Mouse (Mus musculus) E14TG2a.4 (cell line): ENCODE measurements around the gene Slc35g3.

Experiments used
- H3K27me3 ChIP-seq: 2 replicates; pipeline ENCODE4 v1.6.1; 2014; ENCODE audit warnings: low read length, control low read depth; ENCODE audit not compliant: insufficient read depth
- H3K36me3 ChIP-seq: 2 replicates; pipeline ENCODE4 v1.6.1; 2014; ENCODE audit warnings: low read length, control low read depth; ENCODE audit not compliant: insufficient read depth
- H3K4me1 ChIP-seq: replicated peaks from 2 replicates; pipeline ENCODE4 v1.6.1; 2014; ENCODE audit warnings: low read depth, low read length, control low read depth
- H3K4me3 ChIP-seq: replicated peaks from 2 replicates; pipeline ENCODE4 v1.5.1; 2014; ENCODE audit warnings: mild to moderate bottlenecking, low read length
- H3K9me3 ChIP-seq: 2 replicates; pipeline ENCODE4 v1.6.1; 2014; ENCODE audit warnings: low read length, control low read depth
- CTCF ChIP-seq: conservative IDR thresholded peaks from 2 replicates; pipeline ENCODE4 v1.5.1; 2014; ENCODE audit warnings: low read length
- NANOG ChIP-seq: IDR thresholded peaks from 2 replicates; pipeline ENCODE4 v1.6.1; 2014; ENCODE audit warnings: borderline replicate concordance, low read length, mixed read lengths
- POU5F1 ChIP-seq: IDR thresholded peaks from 2 replicates; pipeline ENCODE4 v1.6.1; 2014; ENCODE audit warnings: low read length, borderline replicate concordance

Gene Slc35g3

DNA sequence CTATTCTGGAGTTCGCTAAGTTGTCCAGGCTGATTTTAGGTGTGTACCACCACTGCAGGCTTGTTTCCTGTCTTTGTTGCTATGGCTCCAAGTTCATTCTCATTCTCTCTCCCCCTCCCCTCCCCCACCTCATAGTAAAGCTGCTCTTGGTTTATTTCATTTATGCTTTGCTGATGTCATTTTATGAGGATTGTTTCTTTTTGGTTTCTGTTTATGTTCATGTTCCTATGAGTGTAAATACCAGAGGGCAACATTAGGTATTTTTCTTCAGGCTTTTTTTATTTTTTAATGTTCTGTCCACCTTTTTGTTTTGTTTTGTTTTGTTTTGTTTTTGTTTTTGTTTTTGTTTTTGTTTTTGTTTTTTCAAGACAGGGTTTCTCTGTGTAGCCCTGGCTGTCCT lies at the start of gene Slc35g3:
Gene Slc35g3 (minus strand): TSS at position 101 of the 400 bp plus-strand sequence.
- TF ChIP-seq CTCF: no peak
- TF ChIP-seq NANOG: no peak
- TF ChIP-seq POU5F1: no peak
- peak within 1 kb of the TSS; percentile 88; the same call in 1 of the 2 replicates for H3K4me3 ChIP-seq
- H3K4me1 ChIP-seq: peaks cover 55% of the 10 kb centered on the region
- H3K9me3 ChIP-seq: no peaks in the 10 kb centered on the region
- peaks cover 7% of the 10 kb centered on the region; the same call in 1 of the 2 replicates for H3K27me3 ChIP-seq
- H3K36me3 ChIP-seq: peaks cover 10% of the 10 kb centered on the region

- H3K9me3 ChIP-seq: no peaks in the 10 kb centered on the region
- H3K36me3 ChIP-seq: no peaks in the 10 kb centered on the region
- peaks cover 38% of the 10 kb centered on the region for H3K27me3 ChIP-seq
- H3K4me3 ChIP-seq: no peak overlapping the region
- TF ChIP-seq CTCF (no peak), POU5F1 (no peak), NANOG (no peak)
- H3K4me1 ChIP-seq: peaks cover 13% of the 10 kb centered on the region
Measured at GRCm38 (mm10) chr11:69810280-69810679, 48.5 kb upstream of the Slc35g3 start.

DNA sequence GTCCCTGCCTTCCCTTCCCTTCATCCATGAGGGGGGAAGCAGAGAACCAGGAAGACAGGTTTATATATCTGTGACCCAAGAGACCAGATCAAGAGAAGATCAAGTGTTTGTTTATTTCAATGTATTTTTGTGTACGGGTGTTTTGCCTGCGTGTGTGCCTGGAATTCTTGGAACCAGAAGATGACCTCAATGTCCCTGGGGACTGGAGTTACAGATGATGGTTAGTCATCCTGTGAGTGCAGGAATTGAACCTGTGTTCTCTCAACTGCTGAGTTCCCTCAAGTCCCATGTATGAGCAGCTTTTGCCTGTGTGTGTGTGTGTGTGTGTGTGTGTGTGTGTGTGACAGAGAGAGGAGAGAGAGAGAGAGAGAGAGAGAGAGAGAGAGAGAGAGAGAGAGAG lies 45.9 kb upstream of the Slc35g3 start:
- Histone ChIP-seq H3K36me3 (no peaks in the 10 kb centered on the region), H3K27me3 (peaks cover 46% of the 10 kb centered on the region), H3K4me1 (peaks cover 32% of the 10 kb centered on the region), H3K4me3 (no peak overlapping the region), H3K9me3 (no peaks in the 10 kb centered on the region)
- TF ChIP-seq CTCF: no peak
- no peak for TF ChIP-seq NANOG
- no peak for TF ChIP-seq POU5F1

DNA sequence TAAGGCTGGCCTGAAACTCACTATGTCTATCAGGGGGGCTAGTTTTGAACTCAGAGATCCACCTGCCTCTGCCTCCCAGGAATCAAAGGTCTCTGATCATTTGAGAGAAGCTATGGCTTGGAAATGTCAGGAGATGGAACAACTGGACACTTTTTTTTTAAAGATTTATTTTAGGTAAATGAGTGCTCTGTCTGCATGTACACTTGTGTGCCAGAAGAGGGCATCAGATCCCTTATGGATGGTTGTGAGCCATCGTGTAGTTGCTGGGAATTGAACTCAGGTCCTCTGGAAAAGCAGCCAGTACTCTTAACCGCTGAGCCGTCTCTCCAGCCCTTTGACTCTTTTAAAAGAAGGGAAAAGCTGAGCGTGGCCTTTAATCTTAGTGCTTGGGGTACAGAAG lies 44.6 kb upstream of the Slc35g3 start:
- H3K27me3 ChIP-seq: peaks cover 50% of the 10 kb centered on the region
- H3K4me3 ChIP-seq: no peak overlapping the region
- H3K4me1 ChIP-seq: peaks cover 44% of the 10 kb centered on the region
- TF ChIP-seq CTCF (peak; percentile 27), POU5F1 (no peak)
- no peaks in the 10 kb centered on the region for H3K9me3 ChIP-seq
- H3K36me3 ChIP-seq: no peaks in the 10 kb centered on the region

- TF ChIP-seq CTCF: no peak
- no peak for TF ChIP-seq NANOG
- no peak for TF ChIP-seq POU5F1
- H3K27me3 ChIP-seq: peaks cover 49% of the 10 kb centered on the region
Measured at GRCm38 (mm10) chr11:69804972-69805909, 43.5 kb upstream of the Slc35g3 start, which contains the start of gene Tmem102. Gene Tmem102, minus strand, starts transcription at chr11:69805624.

GRCm38 (mm10) chr11:69804652-69804940 lies 42.8 kb upstream of the Slc35g3 start:
- Histone ChIP-seq H3K27me3 (peaks cover 54% of the 10 kb centered on the region), H3K36me3 (no peaks in the 10 kb centered on the region), H3K4me1 (peaks cover 61% of the 10 kb centered on the region), H3K4me3 (peak overlapping the region; percentile 83), H3K9me3 (no peaks in the 10 kb centered on the region)
- TF ChIP-seq POU5F1 (no peak), NANOG (no peak), CTCF (no peak)

More at GRCm38 (mm10) chr11:69804972-69805909, 43.5 kb upstream of the Slc35g3 start, which contains the start of gene Tmem102:
- Histone ChIP-seq H3K4me1 (peaks cover 55% of the 10 kb centered on the region), H3K36me3 (no peaks in the 10 kb centered on the region), H3K4me3 (peak within 1 kb of the TSS; percentile 83), H3K9me3 (no peaks in the 10 kb centered on the region)

DNA sequence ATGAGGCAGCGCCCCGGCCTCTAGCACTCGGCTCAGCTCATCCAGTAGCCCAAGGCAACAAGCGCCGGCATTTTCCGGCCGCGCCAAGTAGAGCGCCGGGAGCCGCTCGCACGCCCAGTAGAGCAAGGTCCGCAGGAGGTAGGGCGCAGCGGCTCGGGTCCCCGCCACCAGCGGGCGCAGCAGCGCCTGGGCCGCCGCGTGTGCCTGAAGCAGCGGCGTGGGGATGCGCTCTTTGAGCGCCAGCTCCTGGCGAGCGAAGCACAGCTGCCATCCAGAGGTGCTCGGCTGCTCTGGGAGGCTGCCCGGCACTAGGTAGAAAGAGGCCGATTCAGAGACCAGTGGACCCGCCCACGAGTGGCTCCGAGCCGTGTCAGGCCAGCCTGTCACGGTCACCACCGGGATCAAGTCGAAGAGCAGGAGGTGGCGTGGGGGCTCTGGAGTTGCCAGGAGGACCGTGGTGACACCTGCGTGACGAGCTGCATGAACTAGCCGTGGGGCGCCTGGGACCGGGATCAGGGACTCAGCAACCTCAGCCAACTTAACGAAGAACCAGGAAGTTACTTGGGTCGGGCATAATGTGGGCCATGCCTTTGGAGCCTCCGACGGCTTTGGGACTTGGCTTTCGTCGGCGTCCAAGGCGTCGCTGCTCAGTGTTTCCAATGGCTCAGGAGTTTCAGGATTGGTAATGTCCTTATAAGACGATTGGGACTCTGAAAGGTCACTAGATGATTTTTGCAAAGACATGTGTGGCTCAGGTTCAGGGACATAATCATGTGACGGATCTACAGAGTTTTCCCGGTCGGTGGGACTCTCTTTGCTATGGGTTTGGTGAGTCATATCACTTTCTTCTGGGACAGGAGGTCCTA lies 42.3 kb upstream of the Slc35g3 start:
- H3K4me1 ChIP-seq: peaks cover 67% of the 10 kb centered on the region
- peaks cover 58% of the 10 kb centered on the region for H3K27me3 ChIP-seq
- H3K4me3 ChIP-seq: peak overlapping the region; percentile 83
- H3K36me3 ChIP-seq: no peaks in the 10 kb centered on the region
- H3K9me3 ChIP-seq: no peaks in the 10 kb centered on the region
- no peak for TF ChIP-seq CTCF
- TF ChIP-seq NANOG: no peak
- TF ChIP-seq POU5F1: no peak

DNA sequence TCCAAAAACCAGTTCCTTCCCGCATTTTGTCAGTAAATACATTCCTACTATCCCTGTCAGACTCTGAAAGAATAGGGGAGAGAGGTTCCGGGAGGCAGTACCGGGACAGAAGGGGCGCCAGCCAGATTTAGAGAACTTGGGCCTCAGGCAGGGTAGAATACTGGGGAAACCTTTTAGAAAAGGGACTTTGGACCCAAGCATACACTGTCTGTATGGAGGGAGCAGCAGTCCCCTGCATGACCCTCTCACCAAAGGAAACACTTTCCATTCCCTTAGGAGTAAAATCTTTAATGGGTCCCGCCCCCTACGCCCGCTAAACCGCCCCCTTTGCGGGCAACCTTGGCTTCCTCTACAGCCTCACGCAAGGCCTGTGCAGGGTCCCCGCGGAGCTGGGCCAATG lies 41.6 kb upstream of the Slc35g3 start:
- no peak for TF ChIP-seq POU5F1
- TF ChIP-seq NANOG: no peak
- no peak for TF ChIP-seq CTCF
- Histone ChIP-seq H3K4me3 (peak overlapping the region; percentile 83), H3K9me3 (no peaks in the 10 kb centered on the region), H3K36me3 (no peaks in the 10 kb centered on the region), H3K4me1 (peaks cover 72% of the 10 kb centered on the region), H3K27me3 (peaks cover 61% of the 10 kb centered on the region)
